Mouse (Mus musculus) frontal cortex, postnatal 25 days (tissue): ENCODE results near the gene Scd2.
A peak's percentile ranks its signal among the peaks of the same experiment; 100 is the strongest.
"Not testable (repeated sequence)": the region's sequence is repeated elsewhere in the genome, so short reads cannot be mapped to it uniquely, and the experiment has no call there.

Experiments
- DNase-seq, 2 experiments: peaks; one replicate each; pipeline ENCODE4 v3.0.0; 2022; ENCODE audit warnings: low spot score in 2 of 2

The Scd2 gene

GRCm38 (mm10) chr19:44273711-44274110, 19.8 kb upstream of the Scd2 start:
- DNase-seq: no peak

DNA sequence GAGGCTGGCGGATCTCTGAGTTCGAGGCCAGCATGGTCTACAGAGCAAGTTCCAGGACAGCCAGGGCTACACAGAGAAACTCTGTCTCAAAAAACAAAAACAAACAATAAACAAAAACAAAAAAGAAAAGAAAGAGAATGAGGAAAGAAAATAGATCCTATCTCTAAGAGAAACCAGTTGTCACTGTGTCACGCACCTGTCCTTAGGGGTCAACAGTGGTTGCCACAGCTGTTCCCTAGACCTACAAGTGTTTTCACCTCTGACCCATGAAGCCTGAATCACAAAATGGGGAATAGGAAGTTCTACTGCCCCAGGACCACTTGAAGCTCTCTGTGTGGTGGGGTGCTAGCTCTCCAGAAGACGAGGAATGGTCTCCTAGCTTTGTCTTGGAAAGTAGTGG, 19.0 kb upstream of the Scd2 start:
- no peak for DNase-seq

GRCm38 (mm10) chr19:44275418-44275817, 18.1 kb upstream of the Scd2 start:
- DNase-seq: no peak

- no peak for DNase-seq
Measured at GRCm38 (mm10) chr19:44276861-44277260, 16.6 kb upstream of the Scd2 start.

- DNase-seq: no peak
Measured at GRCm38 (mm10) chr19:44277931-44278330, 15.5 kb upstream of the Scd2 start.

GRCm38 (mm10) chr19:44280755-44281154, 12.7 kb upstream of the Scd2 start:
- DNase-seq: no peak

DNA sequence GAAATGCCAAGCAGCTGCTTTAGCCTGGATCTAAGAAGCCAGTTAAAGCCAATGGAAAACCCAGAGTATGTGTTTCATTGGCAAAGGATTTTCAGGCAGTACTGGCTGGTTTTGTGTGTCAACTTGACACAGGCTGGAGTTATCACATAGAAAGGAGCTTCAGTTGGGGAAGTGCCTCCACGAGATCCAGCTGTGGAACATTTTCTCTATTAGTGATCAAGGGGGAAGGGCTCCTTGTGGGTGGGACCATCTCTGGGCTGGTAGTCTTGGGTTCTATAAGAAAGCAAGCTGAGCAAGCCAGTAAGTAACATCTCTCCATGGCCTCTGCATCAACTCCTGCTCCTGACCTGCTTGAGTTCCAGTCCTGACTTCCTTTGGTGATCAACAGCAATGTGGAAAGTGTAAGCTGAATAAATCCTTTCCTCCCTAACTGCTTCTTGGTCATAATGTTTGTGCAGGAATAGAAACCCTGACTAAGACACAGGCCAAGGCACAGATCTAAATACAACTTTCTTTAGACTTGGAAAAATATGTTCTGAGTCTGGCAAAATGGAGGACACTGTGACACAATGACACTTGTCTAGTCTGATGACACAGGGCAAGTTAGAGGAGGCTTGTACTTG, 11.5 kb upstream of the Scd2 start:
- DNase-seq: not testable (repeated sequence)

DNA sequence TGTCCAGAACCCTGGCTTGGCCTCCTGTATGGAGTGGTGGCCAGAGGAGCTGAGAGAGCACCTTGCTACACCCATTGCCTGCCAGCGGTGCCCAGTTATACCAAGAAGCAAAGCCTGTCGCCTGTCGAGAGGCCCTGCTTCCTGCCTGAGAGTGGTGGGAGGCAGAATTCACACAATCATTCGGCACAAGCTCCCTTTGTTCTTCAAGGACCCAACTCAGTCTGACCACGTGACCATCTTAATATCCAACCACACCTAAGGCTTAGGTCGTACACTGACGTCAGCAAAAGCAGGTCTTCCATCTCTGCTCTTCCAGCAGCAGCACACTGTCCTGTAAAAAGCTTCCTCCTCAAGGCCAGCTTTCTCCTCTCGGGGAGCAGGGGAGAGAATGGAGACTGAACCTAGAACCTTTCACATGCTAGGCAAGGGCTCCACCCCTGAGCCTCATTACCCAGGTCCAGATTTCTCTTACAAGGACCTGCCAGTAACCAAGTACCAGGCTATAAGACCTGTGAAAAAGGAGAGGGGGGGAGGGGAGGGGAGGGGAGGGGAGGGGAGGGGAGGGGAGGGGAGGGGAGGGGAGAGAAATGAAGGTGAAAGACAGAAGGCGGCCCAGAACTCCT, 10.8 kb upstream of the Scd2 start:
- DNase-seq: no peak

DNA sequence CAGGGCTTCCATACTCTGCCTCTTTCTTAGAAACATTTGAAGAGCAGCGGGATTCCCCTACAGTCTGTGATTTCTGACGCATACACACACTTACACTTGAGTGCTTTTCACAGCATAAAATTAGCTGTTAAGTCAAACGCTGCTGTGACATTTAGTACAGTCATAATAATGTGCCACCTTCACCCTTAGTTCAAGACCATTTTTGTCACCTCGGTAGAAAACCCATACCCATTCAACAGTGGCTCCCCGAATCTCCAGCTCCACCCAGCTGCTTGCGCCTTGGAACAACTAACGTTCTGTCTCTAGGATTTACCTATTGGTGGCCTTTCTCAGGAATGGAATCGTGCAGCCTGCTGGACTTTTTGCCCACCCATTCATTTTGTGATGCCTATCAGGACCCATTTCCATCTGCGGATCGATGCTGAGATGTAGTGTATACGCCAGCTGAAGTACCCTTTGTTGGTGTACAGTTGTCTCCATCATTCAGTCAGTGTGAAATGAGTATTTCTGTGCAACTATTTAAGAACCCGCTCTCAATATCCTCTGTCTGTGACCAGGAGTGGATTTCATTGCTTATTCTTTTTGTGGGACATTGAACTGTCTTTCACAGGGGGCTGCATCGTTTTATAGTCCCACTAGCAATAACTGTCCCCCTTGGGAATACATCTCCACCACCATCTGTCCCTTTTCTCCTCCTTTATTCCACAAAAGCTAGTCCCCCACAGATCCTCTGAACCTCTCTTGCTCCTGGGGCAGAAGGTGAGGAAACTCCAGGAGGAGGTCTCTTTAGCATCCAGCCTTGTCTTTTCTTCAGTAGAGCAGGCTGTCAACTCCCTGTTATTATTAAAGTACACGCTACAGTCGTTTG, 10.1 kb upstream of the Scd2 start:
- no peak for DNase-seq

DNA sequence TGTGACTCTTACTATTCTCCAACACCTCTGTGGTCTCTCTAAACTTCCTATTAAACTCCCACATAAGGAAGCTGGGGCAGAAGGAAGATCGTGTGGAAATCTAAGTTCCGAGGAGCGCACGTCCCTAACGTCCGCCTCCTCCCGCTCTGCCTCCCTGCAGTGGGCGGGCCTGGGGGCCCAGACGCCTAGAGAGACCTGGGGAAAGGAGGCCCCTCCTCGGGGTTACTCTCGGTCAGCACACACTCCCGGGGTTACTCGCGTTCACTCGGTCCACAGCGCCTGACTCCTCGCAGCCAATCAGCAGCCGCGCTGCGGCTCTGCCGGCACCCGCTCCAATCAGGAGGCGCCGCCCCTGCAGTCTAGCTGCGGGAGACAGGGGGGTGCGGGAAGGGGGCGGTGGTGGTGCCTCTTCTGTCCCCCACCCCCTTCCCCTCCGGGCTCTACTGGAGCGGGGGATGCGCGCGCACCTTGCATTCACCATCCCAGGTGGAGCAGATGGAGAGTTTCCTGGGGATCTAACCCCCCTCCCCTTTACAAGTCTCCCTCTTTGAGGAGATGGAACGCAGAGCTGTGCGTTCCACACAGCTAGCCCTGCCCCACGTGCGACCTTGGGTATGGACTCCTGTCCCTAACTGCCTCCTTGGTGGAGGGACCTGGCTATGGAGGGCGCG, 9.3 kb upstream of the Scd2 start:
- peak; percentile 74 to 86 for DNase-seq

- DNase-seq: no peak
Measured at GRCm38 (mm10) chr19:44284723-44285122, 8.8 kb upstream of the Scd2 start.

DNA sequence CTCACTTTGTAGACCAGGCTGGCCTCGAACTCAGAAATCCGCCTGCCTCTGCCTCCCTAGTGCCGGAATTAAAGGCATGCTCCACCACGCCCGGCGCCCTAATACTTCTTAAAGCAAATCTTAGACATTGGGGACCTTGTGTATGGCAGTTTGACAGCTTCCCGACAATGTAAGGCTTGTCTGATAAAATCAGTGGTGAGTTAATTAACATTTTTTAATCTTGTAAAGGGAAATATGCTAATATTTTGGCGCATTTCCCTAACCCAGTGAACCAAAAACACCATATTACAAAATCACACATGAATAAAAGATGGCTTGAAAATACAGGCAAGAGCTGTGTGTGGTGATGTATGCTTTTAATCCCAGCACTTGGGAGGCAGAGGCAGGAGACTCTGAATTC, 7.9 kb upstream of the Scd2 start:
- DNase-seq: no peak

DNA sequence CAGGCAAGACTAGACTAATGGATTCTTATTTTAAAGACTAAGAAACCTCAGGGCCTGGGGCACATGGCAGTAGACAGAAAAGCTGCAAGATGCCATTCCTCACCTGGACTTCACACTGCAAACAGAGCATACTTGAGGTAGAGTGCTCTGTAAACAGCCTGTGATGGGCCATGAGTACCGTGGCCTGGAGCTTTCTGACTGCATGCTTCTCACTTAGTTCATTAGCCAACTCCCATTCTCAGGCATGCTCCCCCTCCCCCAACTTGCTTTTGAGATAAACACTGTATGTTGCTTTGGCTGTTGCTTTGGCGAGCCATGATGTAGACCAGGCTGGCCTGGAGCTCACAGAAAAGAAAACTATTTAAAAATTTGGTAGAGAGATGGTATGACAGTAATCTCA, 7.4 kb upstream of the Scd2 start:
- DNase-seq: no peak

GRCm38 (mm10) chr19:44287415-44288110, 5.9 kb upstream of the Scd2 start:
- DNase-seq: no peak

GRCm38 (mm10) chr19:44292083-44292482, 1.4 kb upstream of the Scd2 start:
- DNase-seq: no peak

- DNase-seq: no peak
Measured at GRCm38 (mm10) chr19:44292483-44292882, 991 bp upstream of the Scd2 start.

DNA sequence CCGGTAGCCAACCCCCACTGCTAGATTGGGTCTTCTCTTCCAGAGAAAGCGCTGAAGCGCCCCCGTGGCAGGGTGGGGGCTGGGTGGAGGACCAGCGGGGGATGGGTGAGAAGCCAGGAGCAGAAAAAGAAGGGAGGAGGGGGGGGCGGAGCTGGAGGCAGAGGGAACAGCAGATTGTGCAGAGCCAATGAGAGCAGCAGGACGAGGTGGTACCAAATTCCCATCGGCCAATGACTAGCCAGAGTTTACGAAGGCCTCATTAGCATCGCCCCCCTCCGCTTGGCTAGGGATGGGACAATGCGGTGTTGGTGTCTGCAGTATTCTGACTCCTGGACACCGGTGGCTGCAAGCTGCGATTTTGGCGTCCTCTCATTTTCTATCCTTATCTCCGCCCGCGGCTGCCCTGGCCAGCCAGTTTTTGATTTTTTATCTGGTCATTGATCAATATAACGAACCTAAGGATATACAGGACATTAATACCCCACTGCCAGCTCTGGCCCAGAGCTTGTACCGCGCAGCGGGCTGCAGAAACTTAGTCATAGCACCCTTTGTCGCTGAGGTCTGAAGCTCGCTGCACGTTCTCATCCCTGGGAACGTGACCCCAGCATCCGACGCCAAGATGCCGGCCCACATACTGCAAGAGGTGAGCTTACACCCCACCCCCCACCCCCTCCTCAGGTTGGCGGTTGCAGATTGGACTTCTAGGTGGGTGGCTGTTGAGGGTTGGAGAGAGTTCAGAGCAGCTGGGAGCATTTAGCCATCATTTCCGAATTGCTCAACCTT, 486 bp downstream of the Scd2 start:
- peak; percentile 78 to 90 for DNase-seq

GRCm38 (mm10) chr19:44294588-44295041, 1.1 kb downstream of the Scd2 start:
- peak; percentile 75 to 91 for DNase-seq

DNA sequence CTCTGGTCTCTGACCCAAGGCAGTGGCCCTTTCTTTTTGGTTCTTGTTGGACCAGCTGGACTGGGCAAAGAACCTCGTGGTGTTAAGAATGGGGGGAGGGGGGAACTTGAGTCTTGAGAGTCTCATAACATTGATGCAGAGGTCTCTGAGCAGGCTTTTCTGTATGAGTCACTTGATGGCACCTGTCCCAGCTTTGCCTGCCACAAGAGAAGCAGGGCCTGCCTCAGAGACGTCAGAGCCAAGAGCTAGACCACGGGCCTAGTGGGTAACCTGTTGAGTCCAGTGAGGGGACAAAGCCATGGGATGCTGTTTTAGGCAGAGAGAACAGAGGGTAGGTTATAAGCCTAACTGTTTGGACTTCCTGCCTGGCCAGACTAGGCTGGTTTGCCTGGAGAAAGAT, 1.8 kb downstream of the Scd2 start:
- DNase-seq: no peak

GRCm38 (mm10) chr19:44295741-44296140, 2.3 kb downstream of the Scd2 start:
- peak; percentile 82 to 87 for DNase-seq

DNA sequence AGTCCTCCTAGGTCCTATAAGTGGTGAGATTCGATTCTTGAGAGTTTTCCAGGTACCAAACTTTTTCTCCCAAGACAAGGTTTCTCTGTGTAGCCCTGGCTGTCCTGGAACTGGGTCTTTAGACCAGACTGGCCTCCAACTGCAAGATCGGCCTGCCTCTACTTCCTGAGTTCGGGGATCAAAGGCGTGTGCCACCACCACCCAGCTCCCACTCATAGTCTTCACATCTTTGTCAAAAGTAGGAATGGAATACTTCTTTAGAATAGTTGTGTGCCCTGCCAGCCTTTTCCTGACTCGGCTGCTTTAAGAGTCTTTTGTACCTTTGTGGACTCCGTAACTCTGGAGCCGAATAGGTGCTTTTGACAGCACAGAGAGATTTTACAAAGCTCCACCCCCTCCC, 2.7 kb downstream of the Scd2 start:
- no peak for DNase-seq
